ENCODE assay signal across 8 mouse cellular contexts in genomic region chr2:66961808-66962519, GRCm38 (mm10).
A peak's percentile ranks its signal among the peaks of the same experiment; 100 is the strongest.
DNase-seq lines count a peak whose midpoint lies in the region; ATAC-seq lines count a peak whose summit lies in the region.

No protein-coding gene starts in this region.

- intact Hi-C loops in heart, postnatal 25 days (cut with DNase I): no loop called here
- intact Hi-C loops in left cerebral cortex, postnatal 36 days (cut with DNase I): loop anchor here (2.0 to 5.0 kb wide), 2 partner anchors 515 to 1389 kb away; no protein-coding TSS in a partner anchor

- H3K9me3 ChIP-seq in heart, embryonic 11.5 days (replicated peaks; ENCODE audit: control insufficient read depth, low read length): no peaks in the 10 kb centered on the region
- no peaks in the 10 kb centered on the region for H3K9me3 ChIP-seq in neural tube, embryonic 14.5 days (ENCODE audit: control insufficient read depth, low read length)

- peak; percentile 46 for ATAC-seq in heart, embryonic 11.5 days (replicated peaks; ENCODE audit: insufficient number of reproducible peaks, low FRiP score, low TSS enrichment)
- ATAC-seq in neural tube, embryonic 14.5 days (ENCODE audit: low read depth): peak; percentile 71; the same call in 1 of the 2 replicates

- no peak overlapping the region for H3K9ac ChIP-seq in heart, embryonic 11.5 days (ENCODE audit: low read depth, low read length)
- no peak overlapping the region for H3K9ac ChIP-seq in neural tube, embryonic 14.5 days (replicated peaks; ENCODE audit: low read depth, low read length)

- 26% methylated on average over 8 of the region's 8 CpGs for WGBS in heart, embryonic 11.5 days (ENCODE audit: insufficient replicate concordance)
- 28% methylated on average over 8 of the region's 8 CpGs for WGBS in neural tube, embryonic 14.5 days

- no peak overlapping the region for H3K4me2 ChIP-seq in heart, embryonic 11.5 days
- H3K4me2 ChIP-seq in neural tube, embryonic 14.5 days (ENCODE audit: low read depth, low read length): no peak overlapping the region

- H3K4me1 ChIP-seq in heart, embryonic 11.5 days (ENCODE audit: control insufficient read depth, insufficient read depth, low read length): no peaks in the 10 kb centered on the region
- no peaks in the 10 kb centered on the region for H3K4me1 ChIP-seq in neural tube, embryonic 14.5 days (ENCODE audit: control insufficient read depth, insufficient read depth, low read length)

- DNase-seq in heart, postnatal 25 days (ENCODE audit: low spot score): no peak
- peak; percentile 59 for DNase-seq in ZHBTc4 (ENCODE audit: low read depth, low spot score)
- DNase-seq in embryo, embryonic 11.5 days (ENCODE audit: low read depth, low spot score): peak; percentile 46
- peak; percentile 12 for DNase-seq in induced T-regulatory cell, adult 2 months (ENCODE audit: low read depth)
- DNase-seq in left cerebral cortex, postnatal 36 days (ENCODE audit: low spot score in 2 of 2): peak; percentile 4 to 26
- DNase-seq in spleen, postnatal 14 days (ENCODE audit: low spot score in 2 of 2): no peak

- H3K27me3 ChIP-seq in heart, embryonic 11.5 days (ENCODE audit: control insufficient read depth, insufficient read depth, low read length): no peaks in the 10 kb centered on the region
- no peaks in the 10 kb centered on the region for H3K27me3 ChIP-seq in neural tube, embryonic 14.5 days (ENCODE audit: control insufficient read depth, insufficient read depth, low read length)

- H3K4me3 ChIP-seq in heart, embryonic 11.5 days (ENCODE audit: low read depth, low read length): no peak overlapping the region
- no peak overlapping the region for H3K4me3 ChIP-seq in neural tube, embryonic 14.5 days (ENCODE audit: low read depth, low read length)

- H3K27ac ChIP-seq in heart, embryonic 11.5 days (ENCODE audit: low read depth, low read length): no peak overlapping the region
- no peak overlapping the region for H3K27ac ChIP-seq in neural tube, embryonic 14.5 days (ENCODE audit: low read depth, low read length)

- no peaks in the 10 kb centered on the region for H3K36me3 ChIP-seq in heart, embryonic 11.5 days (ENCODE audit: control insufficient read depth, insufficient read depth, low read length)
- H3K36me3 ChIP-seq in neural tube, embryonic 14.5 days (ENCODE audit: control insufficient read depth, insufficient read depth, low read length): no peaks in the 10 kb centered on the region

Comparison
In these comparisons a context has a peak if more than half of its experiments do, and no peak if none do; other contexts are left out.
1. DNase-seq: peak in ZHBTc4 (single experiment), embryo, embryonic 11.5 days (single experiment), induced T-regulatory cell, adult 2 months (single experiment) and left cerebral cortex, postnatal 36 days (2 of 2); none in heart, postnatal 25 days (single experiment) and spleen, postnatal 14 days (0 of 2).